Mouse (Mus musculus): ENCODE results near the gene Tuba1b.
"Not testable (repeated sequence)": the region's sequence is repeated elsewhere in the genome, so short reads cannot be mapped to it uniquely, and the experiment has no call there.

Tuba1b gene

DNA sequence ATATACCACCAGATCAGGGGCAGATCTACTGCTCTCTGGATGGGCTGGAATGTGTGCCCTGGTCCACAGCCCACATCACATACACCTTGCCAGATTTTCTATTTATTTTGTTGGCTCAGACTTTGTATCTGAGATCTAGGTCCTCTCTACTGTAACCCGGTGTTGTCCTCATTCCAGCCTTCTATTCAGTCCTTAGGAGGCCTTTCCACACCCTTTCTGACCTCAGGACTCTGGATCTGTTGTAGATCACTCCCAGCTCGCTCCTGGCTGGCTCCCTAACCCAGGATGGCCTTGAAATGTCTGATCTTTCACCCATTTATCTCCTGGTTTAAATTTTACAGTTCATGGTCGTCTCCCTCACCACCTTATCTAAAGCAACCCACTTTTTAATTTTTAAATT lies 9.7 kb downstream of the Tuba1b start:
- no peak for DNase-seq (ENCODE audit: low spot score in 2 of 2)

DNA sequence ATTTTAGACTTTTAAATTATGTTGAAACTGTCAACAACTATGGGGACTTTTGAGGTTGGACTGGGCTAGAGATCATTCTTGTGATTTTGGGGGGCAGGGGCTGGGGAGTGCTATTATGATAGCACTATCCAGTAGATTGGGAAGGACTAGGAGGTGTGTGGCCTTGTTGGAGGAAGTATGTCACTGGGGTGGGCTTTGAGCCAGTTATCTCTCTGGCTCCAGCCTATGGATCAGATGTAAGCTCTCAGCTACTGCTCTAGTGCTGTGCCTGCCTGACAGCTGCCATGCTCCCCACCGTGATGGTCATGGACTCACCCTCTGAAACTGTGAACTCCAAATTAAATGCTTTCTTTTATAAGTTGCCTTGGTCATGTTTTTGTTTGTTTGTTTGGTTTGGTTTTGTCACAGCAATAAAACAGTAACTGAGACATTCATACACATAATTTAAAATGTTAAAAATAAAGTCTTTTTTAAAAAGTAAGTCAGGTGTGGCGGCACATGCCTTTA lies 11.3 kb downstream of the Tuba1b start:
- DNase-seq (ENCODE audit: low spot score in 2 of 2), result no peak

DNA sequence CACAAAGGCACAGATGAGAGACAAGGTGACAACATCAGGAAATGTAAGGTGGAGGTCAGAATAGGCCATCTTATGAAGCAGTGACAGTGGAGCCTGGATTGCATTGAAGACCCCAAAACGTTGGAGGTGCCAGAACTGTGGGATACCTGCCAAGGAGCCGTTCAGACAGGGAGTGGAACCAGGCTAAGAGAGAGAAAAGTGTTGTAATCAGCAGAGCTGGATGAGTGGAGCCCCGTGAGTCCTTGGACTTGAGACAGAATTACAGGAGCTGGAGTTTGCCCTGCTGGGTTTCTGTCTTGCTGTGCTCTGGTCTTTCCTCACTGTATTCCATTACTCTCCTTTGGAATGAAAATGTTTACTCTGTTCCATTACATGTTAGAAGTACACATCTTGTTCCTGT lies 11.8 kb downstream of the Tuba1b start:
- DNase-seq (ENCODE audit: low spot score in 2 of 2), result no peak

DNA sequence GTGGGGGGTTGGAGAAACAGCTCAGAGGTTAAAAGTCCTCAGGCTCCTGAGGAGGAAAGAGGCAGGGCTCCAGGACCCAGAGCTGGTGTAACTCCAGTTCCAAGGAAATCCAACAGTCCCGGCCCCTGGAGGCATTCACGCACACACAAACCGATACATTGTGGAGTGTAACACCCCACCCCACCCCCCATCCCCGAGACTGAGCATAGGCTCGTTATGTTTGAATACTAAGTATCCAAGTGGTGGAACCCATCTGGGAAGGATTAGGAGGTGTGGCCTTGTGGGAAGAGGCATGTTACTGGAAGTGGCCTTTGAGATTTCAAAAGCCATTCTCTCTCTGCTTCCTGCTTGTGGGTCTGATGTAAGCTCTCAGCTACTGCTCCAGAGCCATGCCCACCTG lies 12.9 kb downstream of the Tuba1b start:
- DNase-seq (ENCODE audit: low spot score in 2 of 2), result no peak

DNA sequence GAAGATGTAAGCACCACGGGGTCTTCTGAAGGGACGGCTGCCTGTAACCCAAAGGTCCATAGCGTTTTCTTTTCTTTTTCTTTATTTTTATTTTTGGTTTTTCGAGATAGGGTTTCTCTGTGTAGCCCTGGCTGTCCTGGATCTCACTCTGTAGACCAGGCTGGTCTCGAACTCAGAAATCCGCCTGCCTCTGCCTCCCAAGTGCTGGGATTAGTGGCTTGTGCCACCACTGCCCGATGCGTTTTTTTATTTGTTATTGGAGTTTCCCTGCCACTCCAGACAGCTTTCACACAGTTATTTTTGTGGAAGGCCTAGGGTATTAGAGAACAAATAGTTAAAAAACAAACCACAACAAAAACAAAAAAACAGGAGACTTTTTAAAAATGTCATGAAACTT lies 15.9 kb downstream of the Tuba1b start:
- not testable (repeated sequence) for DNase-seq (ENCODE audit: low spot score in 2 of 2)

DNA sequence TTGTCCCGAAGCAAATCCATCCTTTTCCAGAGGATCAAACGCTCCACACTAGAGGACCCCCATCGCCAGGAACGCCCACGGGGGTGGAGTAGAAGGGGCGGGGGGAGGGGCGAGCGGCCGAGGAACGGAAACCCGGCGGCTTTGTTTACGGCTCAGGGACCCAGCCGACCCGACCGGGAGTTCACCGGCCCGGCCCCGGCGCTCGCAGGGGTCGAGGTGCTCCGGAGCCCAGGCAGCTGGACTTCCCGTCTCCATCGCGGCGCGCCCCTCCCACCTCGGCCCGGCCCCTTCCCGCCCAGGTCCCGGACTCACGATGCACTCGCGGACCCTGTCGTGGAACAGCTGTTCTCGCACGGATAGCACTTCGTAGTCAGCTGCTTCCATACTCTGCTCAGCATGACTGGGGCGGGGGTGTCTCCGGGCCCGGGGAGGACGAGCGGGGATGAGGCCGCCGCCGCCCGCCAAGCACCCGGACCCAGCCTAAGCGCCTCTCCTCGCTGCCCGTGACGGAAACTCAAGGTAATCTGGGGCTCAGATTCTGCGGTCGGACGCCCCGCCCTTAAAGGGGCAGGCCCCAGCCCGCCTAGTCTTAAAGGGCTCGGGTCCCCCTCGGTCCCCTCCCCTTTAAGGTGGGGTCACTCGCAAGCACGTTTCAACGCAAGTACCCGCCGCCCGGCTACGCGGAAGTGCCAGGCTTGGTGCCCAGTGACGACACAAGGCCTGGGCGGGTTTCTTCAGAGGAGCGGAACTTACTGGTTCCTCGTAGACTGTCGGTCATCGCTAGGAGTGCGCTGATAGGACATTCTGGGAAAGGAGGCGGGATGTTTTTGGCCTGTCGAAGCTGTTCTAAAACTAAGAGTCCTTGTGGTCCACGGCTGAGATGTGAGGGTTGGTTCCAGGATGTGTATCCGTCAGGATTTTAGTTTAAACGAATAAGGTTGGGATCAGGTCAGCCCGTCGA lies 16.5 kb downstream of the Tuba1b start, which contains the start of gene Lmbr1l:
Lmbr1l (minus strand) TSS at position 694 of the 961 bp plus-strand sequence.
- peak; percentile 96 to 100 for DNase-seq (ENCODE audit: low spot score in 2 of 2)

DNA sequence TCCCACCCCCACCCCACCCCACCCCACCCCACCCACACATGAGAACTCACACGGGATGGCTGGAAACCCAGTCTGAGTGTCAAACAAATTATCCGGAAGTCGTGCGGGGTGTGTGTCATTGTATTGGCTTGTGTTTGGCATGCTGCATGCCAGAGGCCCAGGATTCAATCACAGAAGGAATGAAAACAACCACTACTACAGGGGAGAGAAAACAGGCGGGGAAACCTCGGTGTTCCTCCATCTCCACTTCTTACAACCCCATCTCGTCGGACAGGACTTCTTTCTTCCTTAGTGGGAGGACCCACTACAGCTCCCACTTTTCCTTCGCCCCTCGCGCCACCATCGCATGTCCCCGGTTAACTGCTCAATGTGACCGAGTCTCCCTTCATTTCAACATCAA lies 17.3 kb downstream of the Tuba1b start:
- no peak for DNase-seq (ENCODE audit: low spot score in 2 of 2)

DNA sequence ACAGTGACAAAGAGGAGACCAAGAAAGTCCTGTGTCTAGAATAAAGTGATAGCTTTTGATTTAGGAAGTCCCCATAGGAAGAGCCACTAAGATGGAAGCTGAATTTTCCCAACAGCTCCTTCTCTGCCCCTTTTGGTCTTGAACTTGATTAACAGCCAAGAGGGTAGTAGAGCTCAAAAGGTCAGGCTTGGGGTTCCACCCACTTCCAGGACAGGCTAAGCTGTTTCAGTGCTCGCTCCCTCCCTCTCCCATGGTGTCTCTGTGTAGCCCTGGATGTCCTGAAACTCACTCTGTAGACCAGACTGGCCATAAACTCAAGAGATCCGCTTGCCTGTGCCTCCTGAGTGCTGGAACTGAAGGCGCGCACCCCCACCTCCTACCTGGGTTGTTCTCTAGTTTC lies 18.3 kb downstream of the Tuba1b start:
- no peak for DNase-seq (ENCODE audit: low spot score in 2 of 2)

DNA sequence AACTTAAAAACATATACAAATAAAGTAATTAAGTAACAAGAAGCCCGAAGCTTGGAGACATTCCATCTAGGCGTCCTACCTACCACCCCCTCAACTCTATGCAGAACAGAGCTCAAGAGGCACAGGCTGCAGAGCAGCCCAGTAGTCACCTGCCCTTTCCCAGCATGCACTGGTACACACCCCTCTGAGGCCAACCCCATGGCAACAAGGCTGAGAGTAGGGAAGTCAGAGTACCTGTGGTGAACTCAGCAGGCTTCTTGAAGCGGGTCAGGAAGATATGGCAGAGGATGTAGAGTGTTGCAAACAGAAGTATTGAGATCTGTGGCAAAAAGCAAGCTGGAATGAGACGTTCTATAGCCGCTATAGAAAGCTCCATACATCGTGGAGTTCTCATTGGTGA lies 19.5 kb downstream of the Tuba1b start:
- no peak for DNase-seq (ENCODE audit: low spot score in 2 of 2)

DNA sequence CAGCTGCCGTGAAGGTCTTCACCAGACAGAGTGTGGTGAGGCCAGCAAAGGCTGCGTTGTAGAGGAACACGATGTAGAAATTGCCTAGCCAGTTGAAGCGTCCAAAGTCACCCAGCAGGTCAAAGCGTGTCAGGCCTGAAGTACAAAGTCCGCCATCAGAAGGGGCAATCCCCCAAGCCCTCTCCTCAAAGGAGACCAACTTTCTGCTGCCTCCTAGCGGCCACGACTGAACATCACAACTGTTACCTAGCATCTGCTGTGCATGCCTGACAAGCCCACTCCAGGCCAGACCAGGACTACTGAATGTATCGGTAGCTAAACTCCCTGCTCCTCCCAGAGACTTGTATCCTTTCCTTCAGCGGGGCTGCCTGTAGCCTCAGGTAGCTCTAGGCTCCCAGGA lies 29.7 kb downstream of the Tuba1b start:
- peak in 1 of 2 experiments; percentile 43 for DNase-seq (ENCODE audit: low spot score in 2 of 2)

DNA sequence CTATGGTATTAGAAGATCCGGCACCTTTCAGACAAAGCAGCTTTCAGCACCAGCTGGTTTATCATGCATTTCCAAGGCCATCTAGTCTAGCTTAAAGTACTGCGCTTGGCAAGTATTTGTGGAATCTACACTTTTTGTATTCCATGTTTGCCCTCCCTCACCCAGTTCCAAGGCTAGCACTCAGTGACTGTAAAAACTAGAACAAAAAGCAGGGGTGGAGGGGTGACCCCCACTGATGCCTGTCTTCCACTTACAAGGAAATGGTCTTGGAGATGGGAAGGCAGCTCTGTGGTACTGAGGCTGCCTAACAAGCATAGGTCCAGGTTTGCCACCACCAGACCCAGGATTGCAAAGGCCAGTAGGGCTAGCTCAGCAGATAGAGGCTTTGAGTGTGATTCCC lies 31.8 kb downstream of the Tuba1b start:
- DNase-seq (ENCODE audit: low spot score in 2 of 2), result no peak

DNA sequence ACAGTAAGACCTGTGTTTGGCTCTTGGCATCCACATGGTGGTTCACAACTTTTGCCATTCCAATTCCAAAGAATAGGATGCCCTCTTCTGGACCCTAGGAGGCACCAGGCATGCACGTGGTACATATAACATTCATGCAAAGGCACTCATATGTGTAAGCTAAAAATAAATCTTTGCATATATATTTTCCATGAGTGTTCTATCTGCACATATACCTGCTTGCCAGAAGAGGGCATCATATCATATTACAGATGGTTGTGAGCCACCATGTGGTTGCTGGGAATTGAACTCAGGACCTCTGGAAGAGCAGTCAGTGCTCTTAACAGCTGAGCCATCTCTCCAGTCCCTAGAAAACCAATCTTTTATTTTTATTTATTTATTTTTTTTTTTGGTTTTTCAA lies 32.8 kb downstream of the Tuba1b start:
- no peak for DNase-seq (ENCODE audit: low spot score in 2 of 2)

DNA sequence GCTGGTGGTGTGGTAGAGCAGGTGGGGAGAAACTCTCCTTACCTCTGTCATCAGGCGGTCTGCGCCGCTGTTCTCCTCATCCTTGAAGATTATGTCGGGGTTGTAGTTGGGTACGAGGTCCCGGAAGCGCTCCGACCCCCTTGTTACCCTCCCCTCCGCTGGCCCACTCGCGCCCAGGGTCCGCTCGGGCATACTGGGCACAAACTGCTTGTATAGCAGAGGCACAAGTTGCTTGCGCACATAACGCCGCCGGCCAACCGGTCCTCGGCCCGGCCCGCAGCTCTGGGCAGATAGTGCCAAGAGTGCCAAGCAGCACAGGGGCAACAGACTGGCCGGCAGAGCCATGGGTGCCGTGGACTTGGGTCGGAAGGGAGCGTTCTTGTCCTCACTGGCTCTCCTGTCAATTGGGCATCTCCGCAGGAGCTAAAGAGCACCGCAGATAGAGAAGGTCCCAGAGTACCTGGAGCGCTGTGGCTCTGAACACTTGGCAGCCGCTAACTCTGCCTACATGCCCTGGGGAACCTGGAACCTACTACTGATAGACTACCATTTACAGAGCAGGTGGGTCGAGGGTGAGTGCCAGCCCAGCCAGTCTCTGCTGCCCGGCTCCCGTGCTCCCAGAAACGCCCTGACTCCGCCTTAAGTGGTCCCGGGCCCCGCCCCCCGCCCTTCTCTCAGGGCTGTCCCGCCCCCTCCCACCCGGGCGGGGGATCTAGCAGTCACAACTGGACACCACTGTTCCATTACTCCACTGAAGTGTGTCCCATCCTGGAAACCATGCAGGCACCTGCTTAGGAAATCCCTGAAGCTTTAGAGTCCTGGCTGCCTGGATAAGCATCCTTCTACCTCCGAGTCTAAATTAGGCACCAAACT lies 36.2 kb downstream of the Tuba1b start, which contains the start of gene Dhh:
Dhh (minus strand) TSS at position 613 of the 873 bp plus-strand sequence.
- no peak for DNase-seq (ENCODE audit: low spot score in 2 of 2)

DNA sequence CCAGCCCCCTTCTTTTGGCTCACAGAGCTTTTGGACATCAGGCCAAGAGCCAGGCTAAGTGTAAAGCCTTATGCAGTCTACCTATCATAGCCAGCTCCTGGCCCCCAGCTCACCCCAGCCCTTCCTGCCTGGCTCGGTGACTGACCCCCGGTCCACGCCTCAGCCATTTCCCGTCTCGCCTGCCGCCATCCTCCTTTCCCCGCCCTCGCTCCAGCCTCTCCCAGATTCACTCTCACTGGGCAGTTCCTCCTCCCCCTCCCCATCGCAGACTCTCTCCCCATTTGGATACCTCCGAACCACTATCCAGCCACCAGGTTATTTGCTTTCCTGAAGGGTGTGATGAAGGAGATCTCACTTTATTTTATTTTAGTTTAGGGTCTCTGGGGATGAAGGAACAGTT lies 36.9 kb downstream of the Tuba1b start:
- no peak for DNase-seq (ENCODE audit: low spot score in 2 of 2)

DNA sequence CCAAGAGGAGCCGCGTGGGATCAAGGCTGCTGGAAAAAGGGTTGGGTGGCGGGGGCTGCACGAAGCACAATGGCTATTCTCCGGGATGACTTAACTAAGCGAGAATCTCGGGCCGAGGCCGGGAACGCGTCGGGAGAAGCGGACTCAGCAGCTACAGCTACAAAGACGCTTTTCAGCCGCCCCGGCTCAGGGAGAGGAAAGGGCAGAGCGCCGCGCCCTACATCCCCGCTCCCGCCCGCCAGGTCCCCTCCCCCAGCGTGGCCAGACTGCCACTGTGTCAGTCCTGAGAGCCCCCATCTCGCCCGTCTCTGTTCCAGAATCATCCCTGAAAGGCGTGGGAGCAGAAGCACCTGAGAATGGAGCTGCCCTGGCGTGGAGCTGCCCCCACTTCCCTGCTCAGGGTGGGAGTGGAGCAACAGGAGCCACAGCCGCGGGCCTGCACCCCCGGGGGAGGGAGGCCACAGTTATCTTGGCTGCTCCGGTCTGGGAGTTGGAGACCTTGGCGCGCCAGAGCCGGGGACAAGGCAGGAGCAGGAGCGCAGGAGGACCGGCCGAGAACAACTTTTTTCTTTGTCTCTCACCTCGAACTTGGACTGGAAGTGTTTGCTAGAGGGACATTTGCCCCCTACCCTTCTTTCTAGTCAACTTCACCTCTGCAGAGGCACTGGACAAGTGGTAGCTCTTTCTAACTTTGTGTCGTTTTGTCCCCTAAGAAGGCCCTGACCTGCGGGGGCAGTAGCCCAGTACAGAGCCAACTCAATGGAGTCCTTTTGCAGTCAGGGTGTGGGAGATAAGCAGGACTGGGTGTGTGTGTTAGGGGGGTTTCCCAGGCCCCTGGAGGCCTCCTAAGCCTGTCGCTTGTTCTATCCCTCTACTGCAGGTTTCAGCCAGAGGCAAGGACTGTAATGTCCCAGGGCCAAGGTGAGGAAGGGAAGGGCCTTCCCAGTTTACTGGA lies 38.5 kb downstream of the Tuba1b start:
- DNase-seq (ENCODE audit: low spot score in 2 of 2), result no peak

DNA sequence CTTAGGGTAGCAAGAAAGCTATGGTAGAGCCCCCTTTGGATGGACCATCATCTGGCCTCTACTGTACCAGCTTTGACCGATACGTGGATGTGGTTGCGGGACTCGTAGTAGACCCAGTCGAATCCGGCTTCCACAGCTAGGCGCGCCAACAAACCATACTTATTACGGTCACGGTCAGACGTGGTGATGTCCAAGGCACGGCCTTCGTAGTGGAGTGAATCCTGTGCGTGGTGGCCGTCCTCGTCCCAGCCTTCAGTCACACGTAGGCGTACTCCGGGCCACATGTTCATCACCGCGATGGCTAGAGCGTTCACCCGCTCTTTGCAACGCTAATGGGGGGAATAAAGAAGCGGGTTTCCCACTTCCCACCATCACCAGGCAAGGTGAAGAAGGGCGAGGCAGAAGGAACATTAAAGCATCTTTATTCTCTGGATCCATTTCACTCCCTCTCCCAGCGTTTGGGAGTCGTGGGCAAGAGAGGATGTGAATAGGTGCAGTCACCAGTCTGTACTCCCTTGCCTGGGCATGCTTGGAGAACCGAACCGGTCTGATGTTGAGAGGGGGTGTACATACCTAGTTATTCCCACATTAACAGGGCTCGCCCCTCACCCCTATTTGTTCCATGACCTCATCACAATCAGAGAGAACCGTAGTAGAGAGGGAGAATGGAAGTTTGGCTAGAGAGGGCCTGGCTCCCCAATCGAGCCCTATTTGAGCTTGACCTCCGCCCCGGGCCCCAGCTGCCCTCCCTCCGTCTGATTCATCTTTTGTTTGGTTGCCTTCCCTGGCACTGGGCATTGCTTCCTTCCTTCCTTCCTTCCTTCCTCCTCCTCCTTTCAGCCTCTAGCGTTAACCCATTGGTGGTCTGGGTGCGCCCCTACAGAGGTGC lies 39.4 kb downstream of the Tuba1b start:
- DNase-seq (ENCODE audit: low spot score in 2 of 2), result no peak

DNA sequence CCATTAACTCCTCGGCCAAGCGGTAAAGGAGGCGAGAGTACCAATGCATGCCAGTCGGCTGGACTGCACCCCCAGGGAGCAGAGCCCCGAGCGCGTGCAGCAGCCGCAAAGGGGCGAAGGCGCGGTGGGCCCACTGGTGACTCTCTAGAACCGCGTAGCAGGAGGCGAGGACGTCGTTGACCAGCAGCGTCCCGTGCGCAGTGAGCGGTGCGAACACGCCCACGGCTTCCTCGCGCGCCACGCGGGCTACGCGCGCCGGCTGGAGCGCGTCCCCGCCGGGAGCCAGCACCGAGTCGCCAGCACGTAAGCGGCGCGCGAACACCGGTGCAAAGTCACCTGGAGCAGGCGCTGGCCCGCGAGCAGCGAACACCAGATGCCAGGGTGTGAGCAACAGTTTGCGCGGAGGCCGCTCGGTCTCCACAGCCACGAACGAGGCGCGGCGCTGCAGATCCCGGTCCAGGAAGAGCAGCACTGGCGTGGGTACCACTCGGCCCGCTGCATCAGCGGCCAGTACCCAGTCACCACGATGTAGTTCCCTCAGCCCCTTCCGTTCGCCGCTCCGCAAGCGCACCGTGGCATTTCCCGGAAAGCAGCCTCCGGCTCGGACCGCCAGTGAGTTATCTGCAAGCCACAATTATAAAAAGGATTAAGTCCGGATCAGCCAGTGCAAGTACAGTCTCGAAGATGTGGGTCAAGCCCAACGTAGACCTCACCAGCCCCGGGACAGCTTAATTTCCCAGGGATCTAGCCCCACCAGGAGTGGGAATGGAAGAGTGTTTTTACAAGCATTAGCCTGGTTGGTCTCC lies 40.2 kb downstream of the Tuba1b start, which contains the start of gene Rhebl1:
Rhebl1 (minus strand) TSS at position 601 of the 806 bp plus-strand sequence.
- DNase-seq (ENCODE audit: low spot score in 2 of 2), result no peak

DNA sequence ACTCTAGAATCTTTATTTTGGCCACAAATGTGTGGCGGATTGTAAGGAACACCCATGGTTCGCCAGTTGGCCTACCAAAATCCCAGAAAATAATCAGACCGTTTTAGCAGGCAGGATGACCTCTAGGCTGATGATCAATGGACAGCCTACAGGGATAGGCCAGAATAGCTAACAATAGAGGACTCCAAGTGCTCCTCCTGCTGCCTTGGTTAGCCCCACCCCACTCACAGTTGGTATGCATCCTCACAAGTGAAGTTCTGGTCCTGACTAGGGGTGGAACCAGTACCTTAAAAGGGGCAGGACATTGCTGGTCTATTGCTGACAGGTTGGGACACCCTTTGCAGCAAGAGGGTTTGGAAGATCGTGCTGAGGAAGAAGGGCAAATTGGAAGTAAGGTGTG lies 41.3 kb downstream of the Tuba1b start:
- no peak for DNase-seq (ENCODE audit: low spot score in 2 of 2)
